Mouse (Mus musculus): ENCODE results near the gene Gm20388.

Gm20388 gene

DNA sequence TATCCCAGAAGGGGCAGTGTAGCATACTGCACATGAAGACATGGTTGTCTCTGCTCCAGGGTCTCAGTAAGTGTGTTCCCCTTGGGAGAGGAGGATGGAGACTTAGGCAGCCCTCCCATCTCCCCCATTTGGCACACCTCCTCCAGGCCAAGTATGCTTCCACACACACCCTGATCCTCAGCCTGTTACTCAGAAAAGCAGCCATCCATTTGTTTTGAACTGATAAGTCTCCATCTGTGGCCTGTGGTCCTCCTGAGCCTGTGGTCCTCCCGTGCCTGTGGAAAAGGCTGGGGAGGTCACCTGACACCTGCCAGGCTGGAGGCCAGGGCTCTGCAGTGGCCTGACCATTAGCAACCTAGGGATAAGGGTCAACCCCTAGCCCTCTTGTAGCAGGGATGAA, 515.5 kb downstream of the Gm20388 start:
- DNase-seq = no peak

- DNase-seq = no peak
These were observed 516.2 kb downstream of the Gm20388 start for GRCm38 (mm10) chr8:120426622-120427385.

DNA sequence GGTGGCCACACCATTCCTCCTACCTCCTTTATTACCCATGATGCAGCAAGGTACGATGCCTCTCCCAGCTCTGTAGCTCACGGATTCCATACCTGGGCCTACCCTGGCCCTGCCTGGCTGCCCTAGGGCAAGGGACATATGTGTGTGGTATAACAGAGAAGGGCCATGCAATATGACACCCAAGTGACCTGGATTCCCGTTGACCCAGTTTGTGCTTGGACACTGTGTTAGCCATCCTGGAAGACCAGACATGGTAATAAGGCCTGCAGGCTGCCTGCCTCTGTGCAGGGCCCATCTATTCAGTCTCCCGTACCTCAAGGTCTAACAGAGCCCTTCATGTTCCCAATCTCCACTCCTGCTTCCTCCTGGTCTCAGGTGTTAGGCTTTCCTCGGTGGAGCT, 517.9 kb downstream of the Gm20388 start:
- no peak for DNase-seq

DNA sequence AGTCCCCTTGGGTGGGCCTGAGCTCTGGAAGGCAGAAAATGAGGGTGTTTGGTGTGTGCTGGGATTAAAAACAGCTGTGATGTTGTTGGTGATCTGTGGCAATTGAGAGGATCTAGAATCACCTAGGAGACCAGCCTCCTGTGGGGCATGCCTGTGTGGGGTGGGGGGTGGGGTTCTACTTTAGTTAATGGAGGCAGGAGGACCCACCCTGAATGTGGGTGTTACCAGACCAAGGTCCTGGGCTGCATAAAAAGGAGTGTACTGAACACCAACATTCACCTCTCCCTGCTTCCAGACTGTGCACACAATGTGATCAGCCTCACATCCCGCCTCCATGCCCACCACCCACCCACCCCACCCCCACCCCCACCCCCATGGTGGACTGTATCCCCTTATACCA, 518.5 kb downstream of the Gm20388 start:
- no peak for DNase-seq

- no peak for DNase-seq
These were observed 520.4 kb downstream of the Gm20388 start for GRCm38 (mm10) chr8:120431042-120431441.

- no peak for DNase-seq
These were observed 521.8 kb downstream of the Gm20388 start for GRCm38 (mm10) chr8:120432438-120432837.

DNA sequence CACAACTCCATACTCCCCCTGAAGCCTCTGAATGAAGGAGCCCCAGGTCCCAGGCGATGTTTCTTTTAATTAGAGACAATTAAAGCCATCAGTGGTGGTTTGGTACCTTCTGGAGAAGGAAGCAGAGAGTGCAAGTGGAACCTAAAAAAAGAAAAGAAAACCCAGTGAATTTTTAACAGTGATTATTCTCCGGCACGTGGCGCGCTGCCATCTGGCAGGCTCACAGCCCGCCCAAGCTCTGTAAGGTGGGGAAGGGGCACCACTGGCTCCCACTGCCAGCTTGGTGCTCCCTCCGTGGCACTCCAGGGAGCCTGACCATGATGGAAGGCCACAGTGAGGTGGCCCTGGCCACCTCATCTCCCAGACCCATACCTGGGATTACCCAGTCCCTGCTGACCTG, 522.5 kb downstream of the Gm20388 start:
- no peak for DNase-seq

GRCm38 (mm10) chr8:120433734-120434133, 523.1 kb downstream of the Gm20388 start:
- peak; percentile 49 for DNase-seq

DNA sequence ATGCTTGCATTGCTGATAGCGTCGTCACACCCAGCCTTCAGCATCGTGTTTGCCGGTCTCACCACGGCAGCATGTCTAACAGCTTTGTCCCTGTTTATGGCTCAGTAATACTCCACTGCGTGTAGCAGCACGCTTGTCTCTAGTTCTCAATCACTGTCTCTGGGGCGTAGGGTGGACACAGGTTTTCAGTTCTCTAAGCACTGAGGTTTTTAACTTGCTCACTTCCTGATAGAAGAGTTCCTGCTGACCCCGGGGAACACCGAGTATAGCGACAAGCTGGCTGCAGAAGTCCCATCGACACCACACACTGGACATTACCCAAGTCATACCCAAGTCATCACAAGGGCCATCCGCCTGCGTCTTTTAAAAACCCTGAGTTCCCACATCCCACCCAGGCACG, 525.1 kb downstream of the Gm20388 start:
- DNase-seq = no peak

DNA sequence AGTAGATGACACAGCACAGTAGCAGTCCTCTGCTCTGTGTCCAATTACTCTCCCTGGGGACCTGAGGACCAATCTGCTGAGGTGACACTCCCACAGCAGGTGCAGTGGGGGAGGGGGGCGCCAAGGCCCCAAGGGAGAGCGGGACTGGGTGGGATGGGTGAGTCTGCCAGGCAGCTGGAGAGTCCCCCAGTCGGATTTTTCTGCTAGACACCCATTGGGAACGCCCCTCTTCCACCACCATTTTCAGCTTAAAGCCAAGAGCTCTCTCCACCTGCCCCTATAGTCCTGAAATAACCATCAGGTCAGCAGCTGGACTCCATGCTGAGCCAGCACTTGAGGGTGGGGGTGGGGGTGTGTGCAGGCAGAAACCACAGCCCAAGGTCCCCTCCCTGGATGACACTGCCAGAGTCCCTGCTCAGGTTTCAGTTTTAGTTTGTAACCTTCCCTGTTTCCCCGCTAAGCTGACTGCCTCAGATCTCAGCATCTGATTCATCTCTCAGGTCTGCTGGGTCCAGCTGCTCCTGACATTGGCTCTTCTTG, 525.9 kb downstream of the Gm20388 start:
- no peak for DNase-seq

GRCm38 (mm10) chr8:120437207-120437606, 526.6 kb downstream of the Gm20388 start:
- no peak for DNase-seq

DNA sequence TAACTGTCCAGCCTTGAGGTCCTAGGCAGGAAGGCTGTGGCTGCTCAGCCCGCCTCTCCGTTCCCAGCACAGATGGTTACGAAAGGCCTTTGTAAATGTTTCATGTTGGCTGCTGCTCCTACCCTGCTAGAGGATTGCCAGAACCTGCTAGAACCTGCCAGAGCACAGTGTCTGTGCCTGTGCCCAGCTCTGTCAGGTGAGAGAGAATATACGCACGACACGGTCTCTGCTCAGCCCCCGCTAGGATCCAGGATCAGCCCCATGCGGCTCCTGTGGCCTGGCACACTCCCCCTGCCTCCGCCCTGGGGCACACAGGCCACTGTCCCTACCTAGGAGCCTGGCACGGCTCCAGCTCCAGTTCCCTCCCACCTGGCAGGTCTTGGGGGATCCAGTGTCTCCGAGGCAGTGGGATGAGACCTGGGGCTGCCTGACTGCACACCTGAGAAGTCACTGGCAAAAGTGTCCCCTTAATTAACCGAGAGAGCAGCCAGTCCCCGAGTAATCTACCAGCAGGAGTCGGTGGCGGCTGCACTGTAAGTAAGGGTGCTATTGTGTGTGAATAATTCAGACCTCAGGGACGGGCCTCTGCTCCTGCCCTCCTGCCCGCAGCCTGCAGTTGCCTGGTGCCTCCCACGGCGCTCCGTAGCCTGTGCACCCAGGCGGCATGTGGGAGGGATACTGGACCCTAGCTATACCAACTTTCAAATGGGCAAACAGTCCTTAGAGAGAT, 527.2 kb downstream of the Gm20388 start:
- no peak for DNase-seq

DNA sequence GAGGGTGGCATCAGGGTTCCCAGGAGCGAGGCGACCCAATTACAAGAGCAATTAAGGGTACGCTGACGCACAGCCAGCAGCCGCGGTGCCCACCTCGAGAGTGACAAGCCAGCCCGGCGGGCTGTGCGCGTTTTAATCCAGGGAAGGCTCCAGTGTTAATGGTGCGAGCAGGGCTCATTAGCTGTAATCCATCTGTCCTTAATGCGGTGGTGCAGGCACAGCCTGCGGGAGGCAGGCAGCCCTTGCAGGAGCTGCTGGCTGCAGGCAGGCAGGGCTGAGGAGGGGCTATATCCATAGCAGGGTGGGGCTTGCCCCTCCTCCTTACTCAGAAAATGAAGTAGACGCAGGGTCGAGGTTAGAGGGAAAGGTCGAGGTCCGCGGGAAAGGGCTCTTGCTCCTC, 528.7 kb downstream of the Gm20388 start:
- no peak for DNase-seq

GRCm38 (mm10) chr8:120440739-120441138, 530.1 kb downstream of the Gm20388 start:
- no peak for DNase-seq

DNA sequence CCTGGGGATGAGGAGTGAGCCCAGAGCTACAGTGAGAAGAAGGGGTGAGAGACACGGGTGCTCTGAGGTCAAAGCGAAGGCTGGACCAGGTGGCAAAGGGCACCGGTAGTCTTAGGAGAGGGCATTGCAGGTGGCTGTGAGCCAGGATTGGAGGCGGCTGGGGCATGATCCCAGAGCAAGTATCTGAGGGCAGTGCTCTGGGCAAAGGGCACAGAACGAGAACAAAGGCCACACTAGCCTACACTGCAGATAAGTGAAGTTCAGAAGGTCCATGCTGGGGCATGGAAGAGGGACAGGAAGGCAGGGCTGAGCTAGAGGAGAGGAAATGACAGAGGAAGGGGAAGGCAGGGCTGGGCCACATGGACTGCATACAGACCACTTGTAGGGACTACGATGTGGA, 531.0 kb downstream of the Gm20388 start:
- no peak for DNase-seq

GRCm38 (mm10) chr8:120442306-120443003, 531.8 kb downstream of the Gm20388 start:
- no peak for DNase-seq

- DNase-seq = peak; percentile 76
These were observed 534.6 kb downstream of the Gm20388 start for GRCm38 (mm10) chr8:120445249-120445648.

DNA sequence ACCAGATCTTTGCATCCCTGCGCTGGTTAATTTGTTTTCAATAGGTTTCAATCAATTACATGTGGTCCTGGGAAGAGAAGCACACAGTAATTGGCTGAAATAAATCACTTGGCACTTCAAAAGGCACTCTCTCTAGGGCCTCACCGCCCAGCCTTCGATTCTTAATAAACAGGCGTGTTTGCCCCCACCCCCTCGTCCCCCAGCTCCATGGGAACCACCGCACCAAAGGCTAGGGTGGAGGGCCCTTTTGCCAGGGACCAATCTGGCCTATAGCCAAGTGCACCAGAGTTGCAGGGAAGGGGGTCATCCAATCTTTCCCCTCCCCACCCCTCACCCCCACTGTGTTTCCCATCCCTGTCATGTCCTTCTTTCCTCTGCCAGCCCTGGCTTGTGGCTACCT, 537.5 kb downstream of the Gm20388 start:
- DNase-seq = no peak

GRCm38 (mm10) chr8:120449139-120449538, 538.5 kb downstream of the Gm20388 start:
- DNase-seq = no peak

DNA sequence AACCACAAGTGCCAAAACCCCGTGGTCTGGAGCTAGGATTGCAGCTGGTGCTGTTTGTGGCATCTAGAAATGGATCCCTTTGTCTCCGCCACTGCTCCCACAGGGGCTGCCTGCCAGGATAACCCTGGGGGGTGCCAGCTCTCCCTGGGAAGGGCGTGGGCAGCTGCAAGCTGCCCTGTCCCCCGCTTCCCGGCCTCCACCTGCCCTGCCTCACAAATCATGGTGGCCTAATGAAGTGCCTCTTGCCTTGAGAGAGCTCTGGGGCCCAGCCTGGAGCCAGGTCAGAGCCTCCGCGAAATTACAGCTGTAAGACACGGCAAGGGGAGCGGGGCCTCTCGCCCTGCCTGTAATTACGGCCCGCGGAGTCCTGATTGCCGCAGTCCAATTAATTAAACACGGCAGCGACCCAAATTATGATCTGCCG, 539.0 kb downstream of the Gm20388 start:
- no peak for DNase-seq

DNA sequence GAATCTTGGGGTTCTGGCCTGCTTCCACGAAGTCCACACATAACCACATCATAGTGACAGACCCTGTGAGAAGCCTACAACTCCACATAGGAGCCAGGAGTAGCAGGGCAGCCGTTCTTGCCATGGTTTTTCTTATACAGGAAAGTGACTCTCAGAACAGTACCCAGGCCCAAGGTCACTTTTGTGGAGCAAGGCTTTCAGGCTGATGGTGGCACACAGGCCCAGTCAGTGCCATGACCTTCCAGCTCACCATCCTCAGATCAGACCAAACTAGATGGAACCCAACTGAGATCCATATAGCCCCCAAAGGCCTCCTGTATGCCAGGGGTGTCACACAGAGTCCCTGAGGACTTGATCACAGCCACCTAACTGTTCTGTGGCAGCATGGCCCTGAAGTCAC, 541.5 kb downstream of the Gm20388 start:
- DNase-seq = no peak

GRCm38 (mm10) chr8:120454404-120454803, 543.8 kb downstream of the Gm20388 start:
- DNase-seq = no peak

DNA sequence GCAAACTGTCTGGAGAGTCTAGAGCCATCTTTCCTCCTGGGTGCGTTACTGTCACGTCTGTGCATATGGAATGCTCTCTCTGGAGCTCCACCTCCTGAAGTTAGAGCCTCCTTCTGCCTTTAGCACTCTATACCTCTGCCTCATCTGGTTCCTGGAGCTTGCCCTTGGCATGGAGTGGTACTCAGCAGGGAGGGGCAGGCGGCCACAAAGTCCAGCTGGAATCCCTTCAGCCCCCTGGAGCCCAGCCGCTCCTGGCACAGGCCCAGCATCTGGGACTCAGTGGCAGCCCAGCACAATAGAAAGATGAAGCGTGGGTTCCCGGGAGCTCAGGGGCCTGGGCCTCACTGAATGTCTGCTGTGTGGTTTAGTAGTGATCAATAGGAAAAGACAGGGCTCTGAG, 549.7 kb downstream of the Gm20388 start:
- DNase-seq = no peak

Data from liver (tissue).